Mouse (Mus musculus) E14TG2a.4 (cell line): ENCODE measurements at regions not wholly inside any gene's neighbourhood (a gene's known extent, or its start where the extent isn't known, plus 50 kb on each side); places are given as distances from the start of the nearest gene placed in this dataset.

ENCODE experiments used
- CTCF ChIP-seq: conservative IDR thresholded peaks from 2 replicates; pipeline ENCODE4 v1.5.1; 2014; ENCODE audit warnings: low read length
- NANOG ChIP-seq: IDR thresholded peaks from 2 replicates; pipeline ENCODE4 v1.6.1; 2014; ENCODE audit warnings: borderline replicate concordance, low read length, mixed read lengths
- POU5F1 ChIP-seq: IDR thresholded peaks from 2 replicates; pipeline ENCODE4 v1.6.1; 2014; ENCODE audit warnings: low read length, borderline replicate concordance

DNA sequence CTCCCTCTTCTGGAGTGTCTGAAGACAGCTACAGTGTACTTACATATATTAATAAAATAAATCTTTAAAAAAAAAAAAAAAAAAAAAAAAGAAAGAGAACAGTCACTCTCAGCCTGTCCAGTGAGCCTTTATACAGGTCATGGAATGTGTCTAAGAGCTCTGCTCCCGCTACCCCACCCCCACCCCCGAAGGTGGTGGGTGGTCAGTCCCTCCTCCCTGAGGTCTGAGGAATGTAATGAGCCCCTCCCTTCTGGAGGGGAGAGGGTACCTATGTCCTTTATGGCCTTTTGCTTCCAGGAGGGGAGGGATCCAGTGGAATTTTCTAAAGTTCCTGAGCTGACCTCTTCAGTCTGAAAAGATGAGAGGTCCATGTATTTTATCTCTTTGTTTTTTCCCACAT, 82.3 kb upstream of the Thsd7a start:
- no peak for TF ChIP-seq POU5F1
- no peak for TF ChIP-seq CTCF
- TF ChIP-seq NANOG: no peak
